Mouse (Mus musculus) heart, postnatal 36 days (tissue): ENCODE data around the gene 2210016F16Rik. TPM values are rescaled to one million over a fixed set of nuclear protein-coding genes. Genes with fewer than 3 reads are reported as not detected.
"Not testable (repeated sequence)": the region's sequence is repeated elsewhere in the genome, so short reads cannot be mapped to it uniquely, and the experiment has no call there.

ENCODE experiments used
- DNase-seq, 2 experiments: peaks; one replicate each; pipeline ENCODE4 v3.0.0; 2021 to 2022
- intact Hi-C: fragments of 180-260 bp; cut with DNase I; formaldehyde crosslinking; loops from one replicate; pipeline ENCODE4 v1.15.1; 2025
- microRNA-seq, 2 experiments: library from miRNA; unstranded; fragments of <30 nt; microRNA quantifications; one replicate each; pipeline ENCODE4 v1.2.0; 2021; ENCODE audit warnings: borderline number of aligned reads in 2 of 2
- total RNA-seq, 2 experiments: library from RNA; stranded (reverse); gene quantifications; 2 replicates each; pipeline ENCODE4 v1.2.3; 2021

Gene 2210016F16Rik
- total RNA-seq, 2 experiments from 2014 or later, result 14.8 to 17.1 TPM

- intact Hi-C loops, result loop anchor here (2.0 to 10.0 kb wide), 5 partner anchors 15 to 371 kb away; partner anchors contain the start of gene Idnk
- no peak for DNase-seq
These were observed 509 bp upstream of the 2210016F16Rik start for GRCm38 (mm10) chr13:58385547-58385920.

- intact Hi-C loops, result loop anchor here (2.0 to 10.0 kb wide), 4 partner anchors 16 to 370 kb away; partner anchors contain the start of gene Idnk
- DNase-seq, result no peak
These were observed 654 bp downstream of the 2210016F16Rik start for GRCm38 (mm10) chr13:58384371-58384770.

DNA sequence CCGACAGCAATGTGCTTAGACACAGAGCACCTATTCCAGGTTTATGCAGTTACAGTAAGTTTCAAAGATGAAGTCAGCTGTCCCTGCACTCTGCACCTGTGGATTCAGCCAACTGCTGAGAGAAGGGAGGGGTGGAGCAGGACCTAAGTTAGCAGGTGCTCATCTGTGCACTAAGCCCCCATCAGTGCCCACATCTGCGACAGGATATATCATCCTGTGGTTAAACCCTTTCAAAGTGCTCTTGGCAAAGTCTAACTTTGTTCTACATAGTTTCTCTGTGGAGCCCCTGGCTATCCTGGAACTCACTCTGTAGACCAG lies 11.9 kb downstream of the 2210016F16Rik start:
- no peak for DNase-seq
- intact Hi-C loops, result no loop called here

DNA sequence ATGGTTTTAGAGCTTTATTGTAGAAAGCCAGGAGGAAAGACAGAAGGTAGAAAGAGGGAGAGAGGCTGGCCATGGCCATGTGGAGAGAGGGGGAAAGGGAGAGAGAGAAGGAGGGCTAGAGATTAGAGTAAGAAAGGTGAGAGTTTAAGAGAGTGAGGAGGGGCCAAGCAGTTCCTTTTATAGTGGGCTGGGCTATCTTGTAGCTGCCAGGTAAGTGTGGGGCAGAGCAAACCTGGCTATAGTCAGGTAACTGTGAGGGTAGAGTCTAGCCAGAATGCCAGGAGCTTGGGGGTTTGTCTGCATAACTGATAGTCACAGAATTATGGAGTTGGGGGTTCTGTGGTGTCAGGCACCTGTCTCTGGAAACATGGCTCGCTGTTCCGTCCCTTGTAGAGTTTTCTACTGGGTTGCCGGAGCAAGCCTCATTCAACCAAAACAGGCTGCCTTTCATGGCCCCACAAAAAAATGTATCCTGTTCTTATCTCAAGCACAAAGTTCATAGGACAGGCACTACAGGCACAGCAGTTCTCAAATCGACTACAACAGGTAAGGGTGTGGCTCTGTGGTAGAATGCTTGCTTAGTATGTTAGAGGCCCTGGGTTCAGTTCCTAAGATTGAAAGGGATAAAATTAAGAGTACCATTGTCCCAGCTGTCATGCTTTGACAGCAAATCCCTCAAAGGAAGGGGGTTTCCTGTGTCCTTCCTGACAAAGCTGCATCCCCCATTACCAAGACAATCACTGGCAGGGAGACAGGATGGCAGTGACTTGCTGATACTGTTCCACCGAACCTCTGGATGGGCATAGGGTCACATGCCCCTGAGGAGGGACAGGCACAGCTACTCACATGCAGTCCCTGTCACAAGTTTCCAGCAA lies 12.5 kb downstream of the 2210016F16Rik start:
- intact Hi-C loops, result no loop called here

DNA sequence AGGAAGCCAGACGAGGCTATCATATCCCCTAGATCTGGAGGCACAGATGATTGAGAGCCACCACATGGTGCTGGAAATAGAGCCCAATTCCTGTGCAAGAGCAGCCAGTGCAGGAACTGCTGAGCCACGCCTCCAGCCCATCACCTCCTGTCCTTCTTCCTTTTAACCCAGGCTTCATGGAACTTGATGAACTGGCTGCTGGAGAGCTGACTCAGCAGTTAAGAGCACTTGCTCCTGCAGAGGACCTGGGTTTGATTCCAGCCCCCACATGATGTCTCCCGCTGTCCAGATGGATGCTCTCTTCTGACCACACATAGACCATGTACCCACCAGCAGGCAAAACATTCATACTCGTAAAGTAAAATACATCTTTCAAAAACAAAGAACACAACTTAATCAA lies 16.2 kb downstream of the 2210016F16Rik start:
- intact Hi-C loops, result no loop called here
- no peak for DNase-seq

More for the DNA sequence above, 12.5 kb downstream of the 2210016F16Rik start:
- no peak for DNase-seq

DNA sequence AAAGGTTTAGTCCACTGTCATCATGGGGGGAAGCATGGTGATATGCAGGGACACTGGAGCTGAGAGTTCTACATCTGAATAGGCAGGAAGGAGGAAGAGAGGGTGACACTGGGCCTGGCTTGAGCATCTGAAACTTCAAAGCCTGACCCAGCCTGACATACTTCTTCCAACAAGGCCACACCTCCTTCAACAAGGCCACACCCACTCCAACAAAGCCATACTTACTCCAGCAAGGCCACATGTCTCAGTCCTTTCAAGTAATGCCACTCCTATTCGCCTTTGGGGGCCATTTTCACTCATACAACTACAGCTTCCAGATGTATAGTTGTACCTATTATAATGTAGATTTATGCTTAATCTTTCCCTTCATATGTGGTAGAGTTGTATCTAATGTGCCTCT lies 17.4 kb downstream of the 2210016F16Rik start:
- intact Hi-C loops, result no loop called here
- no peak for DNase-seq

DNA sequence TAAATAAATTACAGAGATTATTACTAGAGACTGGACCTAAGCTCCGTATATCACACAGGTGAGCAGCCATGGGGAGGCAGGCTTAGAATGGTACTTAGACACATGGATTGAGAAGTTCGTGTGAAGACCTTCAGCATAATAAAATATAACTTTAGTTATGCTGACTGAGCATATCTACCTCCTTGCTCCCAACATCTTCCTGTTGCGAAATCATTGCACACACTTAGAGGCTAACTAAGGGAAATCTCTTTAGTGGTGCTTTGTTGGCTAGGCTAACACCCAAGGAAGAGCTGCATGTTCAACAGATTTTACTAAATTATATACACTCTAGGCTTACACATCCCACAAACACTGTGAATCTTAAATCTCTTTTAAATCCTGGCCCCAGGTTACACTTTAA lies 18.7 kb downstream of the 2210016F16Rik start:
- intact Hi-C loops, result no loop called here
- DNase-seq, result no peak

DNA sequence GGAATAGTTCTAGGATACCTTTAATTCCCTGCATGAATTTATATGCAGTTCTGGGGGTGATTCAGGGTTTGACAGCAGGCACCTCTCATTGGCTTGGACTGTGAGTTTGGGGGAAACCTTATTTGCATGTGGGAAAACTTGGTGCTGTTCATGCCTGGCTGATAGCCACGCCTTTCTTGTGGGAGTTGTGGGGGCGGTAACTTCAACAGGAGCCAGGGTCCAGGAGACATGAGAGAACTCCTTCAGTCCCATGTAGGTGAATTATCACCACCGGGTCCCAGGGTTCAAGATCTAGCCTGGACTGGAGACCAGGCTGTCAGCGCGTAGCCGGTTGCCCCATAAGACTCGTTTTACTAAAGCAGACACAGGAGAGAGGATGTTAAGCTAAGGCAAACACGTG lies 19.8 kb downstream of the 2210016F16Rik start:
- DNase-seq, intact Hi-C loops: not testable (repeated sequence)

DNA sequence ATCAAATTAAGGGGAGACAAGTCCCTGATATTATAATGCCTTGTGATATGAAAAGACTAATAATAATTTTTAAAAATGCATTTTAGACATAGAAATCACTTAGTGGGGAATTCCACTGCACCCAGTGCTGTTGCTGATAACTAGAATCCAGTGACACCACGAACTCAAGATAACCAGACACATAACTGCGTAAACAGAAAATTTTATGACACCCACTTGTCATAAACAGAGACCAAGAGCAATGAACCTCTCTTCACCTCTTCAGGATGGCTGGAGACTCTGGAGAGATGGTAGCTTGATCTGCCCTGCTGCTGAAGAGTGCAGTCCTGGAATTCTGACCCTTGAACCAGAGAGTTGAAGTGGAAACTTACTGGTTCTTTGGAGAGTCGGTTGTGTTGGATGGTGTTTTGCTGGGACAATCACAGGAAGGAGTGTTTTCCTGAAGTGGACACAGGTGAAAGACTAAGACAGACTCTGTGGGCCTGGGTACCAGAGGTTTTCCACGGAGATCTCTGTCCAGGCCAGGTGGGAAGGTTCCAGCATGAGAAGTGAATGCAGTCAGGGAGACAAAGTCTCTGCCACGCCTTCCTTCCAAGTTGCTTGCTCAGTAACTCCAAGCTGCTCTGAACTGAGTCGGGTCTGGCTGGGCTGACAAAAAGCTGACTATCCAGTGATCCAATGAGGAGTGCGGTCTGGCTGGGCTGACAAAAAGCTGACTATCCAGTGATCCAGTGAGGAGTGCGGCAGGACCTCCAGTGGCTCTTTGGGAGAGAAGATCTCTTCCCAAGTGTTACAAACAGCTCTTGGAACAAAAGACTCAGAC lies 20.5 kb downstream of the 2210016F16Rik start:
- DNase-seq, result no peak
- intact Hi-C loops, result no loop called here

- DNase-seq, result no peak
- intact Hi-C loops, result loop anchor here (5.0 kb wide), 1 partner anchor 43 kb away; the partner anchor contains the start of genes Hnrnpk and Rmi1
These were observed 25.7 kb downstream of the 2210016F16Rik start for GRCm38 (mm10) chr13:58359304-58359653.

- intact Hi-C loops, result loop anchor here (5.0 kb wide), 1 partner anchor 44 kb away; the partner anchor contains the start of genes Hnrnpk and Rmi1
- DNase-seq, result peak; percentile 79
These were observed 26.3 kb downstream of the 2210016F16Rik start, which contains the start of gene Kif27 for GRCm38 (mm10) chr13:58358629-58359303. Gene Kif27, minus strand, starts transcription at chr13:58359122.

- no peak for DNase-seq
- intact Hi-C loops, result no loop called here
These were observed 32.0 kb downstream of the 2210016F16Rik start for GRCm38 (mm10) chr13:58352996-58353395.

- no peak for DNase-seq
- intact Hi-C loops, result no loop called here
These were observed 34.4 kb downstream of the 2210016F16Rik start for GRCm38 (mm10) chr13:58350606-58351005.

- DNase-seq, result no peak
- intact Hi-C loops, result no loop called here
These were observed 40.5 kb downstream of the 2210016F16Rik start for GRCm38 (mm10) chr13:58344505-58344904.

DNA sequence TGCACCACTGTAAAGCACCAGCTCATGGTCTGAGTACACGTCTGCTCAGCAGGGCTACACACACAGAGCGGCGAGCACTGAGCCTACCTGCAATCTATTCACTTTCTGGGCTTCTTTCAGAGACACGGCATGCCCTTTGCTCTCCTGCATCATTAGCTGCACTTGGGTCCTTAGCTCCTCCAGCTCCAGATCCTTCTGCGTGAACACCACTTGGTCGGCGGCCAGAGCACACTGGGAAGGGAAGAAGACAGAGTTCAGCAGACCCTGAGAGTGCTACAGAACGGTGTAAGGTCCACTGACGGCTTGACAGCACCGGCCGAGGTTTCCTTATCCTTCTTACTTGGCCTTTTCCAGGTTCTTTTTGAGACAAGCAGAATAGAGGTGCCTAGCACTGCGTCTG lies 47.6 kb downstream of the 2210016F16Rik start:
- no peak for DNase-seq
- intact Hi-C loops, result no loop called here

GRCm38 (mm10) chr13:58334116-58334515 lies 50.9 kb downstream of the 2210016F16Rik start:
- intact Hi-C loops, result no loop called here
- no peak for DNase-seq

Small RNAs within 50 kb of the gene (microRNA-seq; reads per million reads assigned to microRNA genes)
- gene Mir7-1, result 18.8 to 19.5 reads per million in 2 experiments

Other genes with a start within 250 kb of the 2210016F16Rik start
- gene Idnk, start 227.6 kb downstream of the 2210016F16Rik start, total RNA-seq, result 10 to 100 TPM; 25.0 to 26.6 TPM
- gene Ubqln1, start 169.6 kb downstream of the 2210016F16Rik start, total RNA-seq, result 10 to 100 TPM; 47.8 to 49.6 TPM
- 10 to 100 TPM; 21.7 to 23.5 TPM for gene Gkap1, start 109.5 kb downstream of the 2210016F16Rik start, total RNA-seq
- under 1 TPM; 0.06 to 0.08 TPM for gene Kif27, start 26.1 kb downstream of the 2210016F16Rik start, total RNA-seq
- 10 to 100 TPM in 1 of 2 experiments, 1 to 10 TPM in 1; 8.6 to 10.1 TPM for gene Rmi1, start 17.0 kb upstream of the 2210016F16Rik start, total RNA-seq
- gene Hnrnpk, start 18.1 kb upstream of the 2210016F16Rik start, total RNA-seq, result 100 to 1,000 TPM; 414 to 472 TPM
- gene Slc28a3, start 225.7 kb upstream of the 2210016F16Rik start, total RNA-seq, result not detected